Mouse (Mus musculus) forebrain, embryonic 11.5 days (tissue): ENCODE data around the gene Crebrf. TPM values are rescaled to one million over a fixed set of nuclear protein-coding genes. Genes with fewer than 3 reads are reported as not detected.

Experiments used
- ATAC-seq: fragments of 200-750 bp; cut with Nextera tagmentation; replicated peaks from 2 replicates; pipeline ENCODE4 v1.8.0; 2017; ENCODE audit warnings: moderate TSS enrichment; ENCODE audit not compliant: low FRiP score
- DNase-seq: peaks from one replicate; pipeline ENCODE4 v3.0.0-alpha.2; 2017; ENCODE audit warnings: low spot score
- H3K27ac ChIP-seq: fragments of 300-500 bp; sonication (generic); 2 replicates; pipeline ENCODE4 v1.5.1; 2014; ENCODE audit warnings: low read depth, low read length
- H3K27me3 ChIP-seq: fragments of 300-500 bp; sonication (generic); 2 replicates; pipeline ENCODE4 v1.6.1; 2014; ENCODE audit warnings: mild to moderate bottlenecking, low read length, mixed read lengths; ENCODE audit not compliant: control insufficient read depth, insufficient read depth
- H3K36me3 ChIP-seq: fragments of 300-500 bp; sonication (generic); 2 replicates; pipeline ENCODE4 v1.6.1; 2014; ENCODE audit warnings: mild to moderate bottlenecking, low read length, moderate library complexity, mixed read lengths; ENCODE audit not compliant: control insufficient read depth, insufficient read depth
- H3K4me1 ChIP-seq: fragments of 300-500 bp; sonication (generic); replicated peaks from 2 replicates; pipeline ENCODE4 v1.6.1; 2014; ENCODE audit warnings: low read length, mixed read lengths; ENCODE audit not compliant: control insufficient read depth, insufficient read depth
- H3K4me2 ChIP-seq: fragments of 300-500 bp; sonication (generic); 2 replicates; pipeline ENCODE4 v1.6.1; 2014; ENCODE audit warnings: low read depth, mild to moderate bottlenecking, low read length, moderate library complexity, mixed read lengths; ENCODE audit not compliant: severe bottlenecking
- H3K4me3 ChIP-seq: fragments of 300-500 bp; sonication (generic); 2 replicates; pipeline ENCODE4 v1.5.1; 2014; ENCODE audit warnings: low read depth, low read length
- H3K9ac ChIP-seq: fragments of 300-500 bp; sonication (generic); 2 replicates; pipeline ENCODE4 v1.6.1; 2014; ENCODE audit warnings: low read length
- H3K9me3 ChIP-seq: fragments of 300-500 bp; sonication (generic); 2 replicates; pipeline ENCODE4 v1.6.1; 2016; ENCODE audit warnings: low read length, mixed read lengths; ENCODE audit not compliant: control insufficient read depth
- WGBS: fragments of 180-500 bp; shearing (Covaris S2); extraction: QIAGEN DNeasy Blood & Tissue Kit; methylation state at CpG from one replicate; pipeline ENCODE4 v1.1.7; 2014; 5-methylcytosine and 5-hydroxymethylcytosine counted together
- polyA plus RNA-seq: library from polyadenylated mRNA; unstranded; fragments of >200 nt; fragmentation: Nextera tagmentation; extraction: Ambion mirVana; gene quantifications from 2 replicates; pipeline ENCODE4 v1.2.1, GENCODE M21; 2014

Crebrf gene
- polyA plus RNA-seq, 1 experiment from 2014 or later: 2.8 TPM

GRCm38 (mm10) chr17:26699819-26700616 is 15.4 kb upstream of the Crebrf start:
- DNase-seq (no peak), ATAC-seq (no peak)
- Histone ChIP-seq H3K27ac (no peak overlapping the region), H3K4me3 (no peak overlapping the region), H3K36me3 (no peaks in the 10 kb centered on the region), H3K4me1 (no peaks in the 10 kb centered on the region), H3K9me3 (no peaks in the 10 kb centered on the region), H3K9ac (no peak overlapping the region), H3K4me2 (no peak overlapping the region), H3K27me3 (no peaks in the 10 kb centered on the region)
- 94% methylated on average over 10 of the region's 10 CpGs for WGBS

GRCm38 (mm10) chr17:26701565-26701964 is 13.9 kb upstream of the Crebrf start:
- H3K36me3 ChIP-seq: no peaks in the 10 kb centered on the region
- WGBS: 86% methylated on average over 13 of the region's 13 CpGs
- H3K4me1 ChIP-seq: no peaks in the 10 kb centered on the region
- H3K9ac ChIP-seq: no peak overlapping the region
- ATAC-seq (no peak), DNase-seq (no peak)
- no peaks in the 10 kb centered on the region for H3K9me3 ChIP-seq
- H3K27me3 ChIP-seq: no peaks in the 10 kb centered on the region
- no peak overlapping the region for H3K27ac ChIP-seq
- no peak overlapping the region for H3K4me3 ChIP-seq
- no peak overlapping the region for H3K4me2 ChIP-seq

DNA sequence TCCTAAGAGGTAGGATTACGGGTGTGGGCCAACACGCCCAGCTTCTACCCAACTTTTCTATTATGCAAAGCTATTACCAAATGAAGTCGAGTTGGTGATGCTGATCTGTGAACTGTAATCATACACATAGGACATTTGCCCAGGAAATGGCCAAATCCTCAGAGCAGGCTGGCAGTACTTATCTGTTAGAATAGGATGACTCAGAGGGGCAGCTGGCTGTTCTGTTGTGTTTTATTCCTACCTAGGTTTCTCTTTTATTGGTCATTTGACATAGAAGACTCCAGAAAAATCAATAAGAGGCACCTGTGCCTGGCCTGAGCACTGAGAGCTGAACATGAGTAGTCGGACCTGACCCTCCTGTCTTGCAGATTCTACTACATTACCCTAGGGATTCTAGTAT is 12.8 kb upstream of the Crebrf start:
- Histone ChIP-seq H3K27ac (no peak overlapping the region), H3K4me2 (no peak overlapping the region), H3K27me3 (no peaks in the 10 kb centered on the region), H3K4me1 (no peaks in the 10 kb centered on the region), H3K9me3 (no peaks in the 10 kb centered on the region), H3K9ac (no peak overlapping the region), H3K4me3 (no peak overlapping the region), H3K36me3 (no peaks in the 10 kb centered on the region)
- no peak for ATAC-seq
- WGBS: 84% methylated on average over 4 of the region's 4 CpGs
- no peak for DNase-seq

DNA sequence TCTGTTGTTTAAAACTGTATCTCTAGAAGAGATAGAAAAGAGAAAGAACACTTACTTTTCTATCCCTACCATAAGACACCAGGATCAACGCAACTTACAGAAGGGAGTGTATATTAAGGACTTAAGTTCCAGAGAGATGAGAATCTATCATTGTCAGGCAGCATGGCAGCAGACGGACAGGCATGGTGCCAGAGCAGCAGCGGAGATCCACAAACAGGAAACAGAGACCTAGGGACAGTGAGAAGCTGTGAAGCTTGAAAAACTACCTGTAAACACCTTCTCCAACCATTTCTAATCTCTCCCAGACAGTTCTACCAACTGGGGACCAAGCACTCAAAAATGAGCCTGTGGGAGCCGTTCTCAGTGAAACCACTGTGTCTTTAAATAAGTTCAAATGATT is 11.8 kb upstream of the Crebrf start:
- Histone ChIP-seq H3K9ac (no peak overlapping the region), H3K4me3 (no peak overlapping the region), H3K4me1 (no peaks in the 10 kb centered on the region), H3K9me3 (no peaks in the 10 kb centered on the region), H3K4me2 (no peak overlapping the region), H3K27ac (no peak overlapping the region), H3K27me3 (no peaks in the 10 kb centered on the region), H3K36me3 (no peaks in the 10 kb centered on the region)
- ATAC-seq (no peak), DNase-seq (no peak)
- WGBS: 95% methylated on average over 4 of the region's 4 CpGs

DNA sequence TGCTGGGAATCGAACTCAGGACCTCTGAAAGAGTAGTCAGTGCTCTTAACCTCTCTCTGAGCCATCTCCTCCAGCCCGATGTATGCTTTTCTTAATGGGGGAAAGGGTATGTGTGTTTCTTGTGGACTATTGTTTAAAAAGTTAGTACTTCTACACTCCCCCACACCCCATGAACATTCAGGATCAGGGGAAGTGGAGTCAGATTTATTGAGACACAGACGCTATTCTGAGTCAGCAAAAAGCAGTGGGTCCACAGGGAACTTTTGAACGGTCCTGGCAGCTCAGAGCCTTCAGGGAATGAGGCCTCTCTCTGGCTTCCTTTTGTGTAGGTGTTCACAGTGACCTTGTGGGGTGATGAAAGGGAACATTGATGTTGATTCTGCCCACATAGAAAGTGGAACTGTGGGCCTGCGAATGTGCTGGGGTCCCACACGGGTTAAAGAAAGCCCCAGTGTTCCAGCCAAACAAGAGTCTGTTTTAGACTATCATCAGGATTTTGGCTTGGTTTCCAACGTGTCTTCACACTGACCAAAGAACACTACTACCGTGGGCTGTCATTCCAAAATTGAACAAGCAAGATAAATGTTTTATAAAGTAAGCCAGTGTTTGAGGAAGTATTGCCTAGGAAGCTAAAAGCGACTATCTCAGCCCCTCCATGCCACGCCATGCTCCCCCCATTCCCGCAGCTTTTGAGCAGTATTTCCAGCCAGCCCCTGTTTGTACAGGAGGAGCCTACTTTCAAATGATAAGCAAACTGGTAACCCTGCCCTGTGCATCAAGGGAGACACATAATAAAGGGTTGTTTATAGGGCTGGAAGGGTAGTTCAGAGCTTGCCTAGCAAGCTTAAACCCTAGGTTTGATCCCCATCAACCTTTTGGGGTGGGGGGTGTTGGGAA is 9.7 kb upstream of the Crebrf start:
- H3K4me2 ChIP-seq: no peak overlapping the region
- ATAC-seq: no peak
- H3K27me3 ChIP-seq: no peaks in the 10 kb centered on the region
- no peaks in the 10 kb centered on the region for H3K9me3 ChIP-seq
- no peak for DNase-seq
- H3K4me1 ChIP-seq: no peaks in the 10 kb centered on the region
- H3K27ac ChIP-seq: no peak overlapping the region
- H3K9ac ChIP-seq: no peak overlapping the region
- H3K4me3 ChIP-seq: no peak overlapping the region
- no peaks in the 10 kb centered on the region for H3K36me3 ChIP-seq
- 85% methylated on average over 11 of the region's 11 CpGs for WGBS

- H3K9me3 ChIP-seq: no peaks in the 10 kb centered on the region
- 75% methylated on average over 7 of the region's 7 CpGs for WGBS
- no peak overlapping the region for H3K9ac ChIP-seq
- H3K27me3 ChIP-seq: no peaks in the 10 kb centered on the region
- H3K4me2 ChIP-seq: no peak overlapping the region
- H3K27ac ChIP-seq: no peak overlapping the region
- DNase-seq (no peak), ATAC-seq (no peak)
- H3K36me3 ChIP-seq: no peaks in the 10 kb centered on the region
- H3K4me3 ChIP-seq: no peak overlapping the region
- no peaks in the 10 kb centered on the region for H3K4me1 ChIP-seq
These were observed 8.4 kb upstream of the Crebrf start for GRCm38 (mm10) chr17:26707066-26707465.

GRCm38 (mm10) chr17:26708499-26708898 is 7.0 kb upstream of the Crebrf start:
- Histone ChIP-seq H3K4me2 (no peak overlapping the region), H3K27me3 (no peaks in the 10 kb centered on the region), H3K9me3 (no peaks in the 10 kb centered on the region), H3K4me3 (no peak overlapping the region), H3K9ac (no peak overlapping the region), H3K4me1 (no peaks in the 10 kb centered on the region), H3K36me3 (no peaks in the 10 kb centered on the region), H3K27ac (no peak overlapping the region)
- ATAC-seq: no peak
- no peak for DNase-seq

DNA sequence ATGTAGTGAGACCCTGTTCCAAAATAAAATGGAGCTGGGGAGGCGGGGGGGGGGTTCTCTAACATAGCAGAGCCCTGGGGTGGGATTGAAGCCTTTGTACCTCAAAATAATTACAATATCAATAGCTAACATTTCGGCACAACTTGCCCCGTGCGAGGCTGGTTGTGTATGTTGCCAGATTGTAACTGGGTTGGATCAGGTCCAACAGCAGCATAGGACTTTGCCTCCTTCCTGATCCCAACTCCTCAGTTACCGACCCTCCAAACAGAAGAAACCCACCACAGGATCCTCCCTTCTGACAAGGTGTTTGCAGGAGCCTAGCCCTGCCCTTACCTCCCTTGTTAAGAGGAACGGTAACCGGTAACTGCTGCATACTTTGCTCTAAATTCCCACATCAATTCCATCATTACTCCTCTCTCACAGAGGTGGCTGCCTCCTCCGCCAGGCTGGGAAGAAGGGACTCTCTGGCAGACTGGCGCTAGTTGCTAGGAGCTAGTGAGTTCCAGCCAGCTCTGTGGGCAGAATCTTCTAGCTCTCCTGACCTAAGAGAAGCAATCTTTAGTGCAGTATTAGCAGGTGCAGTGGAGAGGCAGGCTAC is 6.4 kb upstream of the Crebrf start:
- Histone ChIP-seq H3K27me3 (no peaks in the 10 kb centered on the region), H3K4me3 (no peak overlapping the region), H3K9me3 (no peaks in the 10 kb centered on the region), H3K36me3 (no peaks in the 10 kb centered on the region), H3K4me2 (no peak overlapping the region), H3K9ac (no peak overlapping the region), H3K27ac (no peak overlapping the region), H3K4me1 (no peaks in the 10 kb centered on the region)
- WGBS: 65% methylated on average over 9 of the region's 9 CpGs
- no peak for ATAC-seq
- DNase-seq: no peak
